Mouse (Mus musculus) spleen, adult 2 months (tissue): Measurements from ENCODE around the gene Eya3. TPM values are rescaled to one million over a fixed set of nuclear protein-coding genes. Genes with fewer than 3 reads are reported as not detected.
"Not testable (repeated sequence)": the region's sequence is repeated elsewhere in the genome, so short reads cannot be mapped to it uniquely, and the experiment has no call there.

Experiments used
- DNase-seq, 2 experiments: peaks; one replicate each; pipeline versions ENCODE4 v3.0.0 to v3.0.0-alpha.2; 2012 to 2021; ENCODE audit warnings: low spot score in 2 of 2, low read depth in 1 of 2
- H3K27ac ChIP-seq: fragments of 200-500 bp; 2 replicates; pipeline ENCODE4 v1.5.1; 2012; ENCODE audit warnings: low read length, inconsistent platforms; ENCODE audit not compliant: insufficient read depth
- H3K27me3 ChIP-seq: fragments of 200-500 bp; 2 replicates; pipeline ENCODE4 v1.6.1; 2012; ENCODE audit warnings: mild to moderate bottlenecking, moderate library complexity, low read length, inconsistent platforms; ENCODE audit not compliant: control insufficient read depth, insufficient read depth
- H3K36me3 ChIP-seq: fragments of 200-500 bp; 2 replicates; pipeline ENCODE4 v1.6.1; 2012; ENCODE audit warnings: mild to moderate bottlenecking, low read length, inconsistent platforms; ENCODE audit not compliant: control insufficient read depth, insufficient read depth
- H3K4me1 ChIP-seq: fragments of 200-500 bp; 2 replicates; pipeline ENCODE4 v1.6.1; 2011; ENCODE audit warnings: inconsistent platforms; ENCODE audit not compliant: control insufficient read depth, insufficient read depth, insufficient read length
- H3K4me3 ChIP-seq: fragments of 200-500 bp; 2 replicates; pipeline ENCODE4 v1.5.1; 2011; ENCODE audit warnings: mild to moderate bottlenecking, inconsistent platforms; ENCODE audit not compliant: insufficient read depth, insufficient read length; ENCODE audit errors: extremely low read depth
- CTCF ChIP-seq: fragments of 200-500 bp; IDR thresholded peaks from 2 replicates; pipeline ENCODE4 v1.5.1; 2011; ENCODE audit warnings: mild to moderate bottlenecking, inconsistent platforms; ENCODE audit not compliant: insufficient read depth, insufficient read length, insufficient replicate concordance; ENCODE audit errors: extremely low read depth
- POLR2A ChIP-seq: fragments of 200-500 bp; IDR thresholded peaks from 2 replicates; pipeline ENCODE4 v1.6.1; 2011; ENCODE audit warnings: low read depth, low read length, inconsistent platforms
- WGBS: fragments of 180-500 bp; shearing (Covaris S2); methylation state at CpG from one replicate; pipeline ENCODE4 v1.1.7; 2018; 5-methylcytosine and 5-hydroxymethylcytosine counted together
- polyA plus RNA-seq: library from polyadenylated mRNA; depleted of rRNA; stranded (reverse); fragments of >200 nt; gene quantifications from 2 replicates; pipeline ENCODE4 v1.2.3, GENCODE M21; 2012

The Eya3 gene
- polyA plus RNA-seq, 1 experiment: 22.0 TPM

DNA sequence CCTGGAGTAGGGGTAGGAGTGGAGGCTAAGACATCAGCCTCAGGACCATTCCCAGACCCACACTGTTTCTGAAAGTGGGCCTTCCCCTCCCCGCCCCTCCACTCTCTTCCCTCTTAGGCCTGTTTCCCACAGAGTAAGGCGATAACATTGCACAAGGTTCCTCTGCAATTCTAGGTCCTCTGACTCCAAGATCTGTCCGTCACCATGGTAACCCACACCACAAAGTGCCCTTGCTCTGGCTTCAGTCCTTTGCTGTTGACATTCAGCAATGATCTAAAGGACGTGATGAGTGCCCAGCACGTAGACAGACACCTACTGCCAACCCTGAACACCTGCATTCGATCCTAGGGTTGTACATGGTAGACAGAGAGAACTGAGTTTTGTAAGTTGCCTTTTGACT, 114.2 kb downstream of the Eya3 start:
- WGBS: 65% methylated on average over 6 of the region's 6 CpGs
- Histone ChIP-seq H3K4me3 (no peak overlapping the region), H3K4me1 (peaks cover 6% of the 10 kb centered on the region; the same call in 1 of the 2 replicates), H3K27me3 (peaks cover 12% of the 10 kb centered on the region), H3K27ac (no peak overlapping the region), H3K36me3 (no peaks in the 10 kb centered on the region)
- no peak for TF ChIP-seq POLR2A
- TF ChIP-seq CTCF: no peak
- no peak for DNase-seq

DNA sequence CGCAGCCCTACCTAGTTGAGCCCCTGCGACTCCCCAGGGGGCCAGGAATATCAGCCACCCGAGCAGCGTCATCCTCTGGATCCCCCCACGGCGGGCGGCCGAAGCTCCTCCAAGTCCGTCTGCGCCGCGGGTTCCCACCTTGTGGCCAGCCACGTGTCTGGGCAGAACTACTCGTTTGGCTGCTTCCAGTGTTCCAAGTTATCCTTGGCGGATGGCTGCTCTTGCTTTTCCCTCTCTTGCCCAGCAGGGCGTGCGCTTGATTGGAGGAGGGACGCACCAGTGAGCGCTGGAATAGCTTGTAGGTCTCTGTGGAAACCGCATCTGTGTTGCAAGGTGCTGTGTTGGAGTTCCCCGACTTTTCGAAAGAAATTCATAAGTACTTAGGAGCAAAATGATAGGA, 118.2 kb downstream of the Eya3 start, which contains the start of gene Smpdl3b:
TSS of gene Smpdl3b (minus strand) at position 279 of the 400 bp plus-strand sequence.
- Histone ChIP-seq H3K36me3 (no peaks in the 10 kb centered on the region), H3K4me1 (peaks cover 7% of the 10 kb centered on the region), H3K27me3 (peaks cover 12% of the 10 kb centered on the region), H3K4me3 (peak within 1 kb of the TSS; percentile 55), H3K27ac (no peak within 1 kb of the TSS)
- DNase-seq: no peak
- TF ChIP-seq POLR2A: no peak
- no peak for TF ChIP-seq CTCF
- WGBS: 1% methylated on average over 22 of the region's 22 CpGs

DNA sequence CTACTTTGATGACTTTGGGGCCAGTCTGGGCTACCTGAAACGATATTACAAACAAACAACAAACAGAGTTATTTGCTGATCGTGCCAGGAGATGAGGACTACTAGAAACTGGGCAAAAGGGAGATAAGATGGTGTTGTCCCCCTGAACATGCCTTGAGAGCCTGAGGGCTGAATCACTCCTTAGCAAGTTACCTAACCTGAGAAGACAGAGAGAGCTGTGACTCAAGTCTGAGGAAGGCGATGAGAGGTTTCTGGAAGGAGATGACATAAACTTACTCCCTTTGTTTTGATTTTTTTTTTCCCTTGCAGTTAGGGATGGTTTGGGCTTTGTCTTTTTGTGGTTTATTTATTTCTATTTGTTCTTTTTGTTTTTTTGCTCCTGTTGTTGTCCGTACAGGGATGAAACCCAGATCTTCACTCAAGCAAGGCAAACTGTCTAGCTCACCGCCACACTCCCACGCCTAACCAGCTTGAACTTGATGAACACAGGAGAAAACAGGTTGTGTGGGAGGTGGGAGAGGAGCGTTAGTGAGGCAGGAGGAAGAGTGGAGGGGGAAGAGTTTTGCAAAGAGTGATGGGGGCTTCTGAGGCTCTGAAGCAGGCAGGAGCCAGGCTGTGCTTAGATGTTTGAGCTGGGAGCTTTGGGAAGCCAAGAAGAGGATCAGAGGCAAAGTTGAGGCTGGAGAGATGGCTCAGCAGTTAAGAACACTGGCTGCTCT, 119.0 kb downstream of the Eya3 start:
- 77% methylated on average over 7 of the region's 7 CpGs for WGBS

DNA sequence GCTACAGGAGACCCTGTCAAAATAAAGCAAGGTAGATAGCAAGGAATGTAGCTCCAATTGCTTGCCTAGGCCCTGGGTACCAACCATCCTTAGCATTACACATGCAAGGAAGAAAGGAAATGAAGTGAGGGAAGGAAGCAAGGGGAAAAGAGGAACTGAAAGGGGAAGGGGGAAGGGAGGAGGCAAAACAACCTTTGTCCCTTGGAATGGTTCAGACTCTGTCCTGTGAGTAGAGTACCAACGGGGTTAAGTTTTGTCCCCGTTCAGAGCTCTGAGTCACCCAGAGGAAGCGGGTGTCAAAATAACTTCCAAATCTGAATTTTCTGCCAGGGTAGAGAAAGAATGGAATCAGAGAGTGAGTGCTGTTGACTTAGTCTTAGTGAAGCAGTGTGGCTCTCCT, 121.5 kb downstream of the Eya3 start:
- peaks cover 7% of the 10 kb centered on the region for H3K4me1 ChIP-seq
- no peaks in the 10 kb centered on the region for H3K36me3 ChIP-seq
- H3K4me3 ChIP-seq: no peak overlapping the region
- peaks cover 12% of the 10 kb centered on the region for H3K27me3 ChIP-seq
- no peak overlapping the region for H3K27ac ChIP-seq
- WGBS: 24% methylated on average over 3 of the region's 3 CpGs
- TF ChIP-seq CTCF (no peak), POLR2A (no peak)
- no peak for DNase-seq

More for the DNA sequence above, 119.0 kb downstream of the Eya3 start:
- Histone ChIP-seq H3K36me3 (no peaks in the 10 kb centered on the region), H3K27me3 (peaks cover 12% of the 10 kb centered on the region), H3K27ac (no peak overlapping the region), H3K4me3 (no peak overlapping the region), H3K4me1 (peaks cover 7% of the 10 kb centered on the region)
- TF ChIP-seq POLR2A: no peak
- TF ChIP-seq CTCF: no peak
- DNase-seq: no peak

DNA sequence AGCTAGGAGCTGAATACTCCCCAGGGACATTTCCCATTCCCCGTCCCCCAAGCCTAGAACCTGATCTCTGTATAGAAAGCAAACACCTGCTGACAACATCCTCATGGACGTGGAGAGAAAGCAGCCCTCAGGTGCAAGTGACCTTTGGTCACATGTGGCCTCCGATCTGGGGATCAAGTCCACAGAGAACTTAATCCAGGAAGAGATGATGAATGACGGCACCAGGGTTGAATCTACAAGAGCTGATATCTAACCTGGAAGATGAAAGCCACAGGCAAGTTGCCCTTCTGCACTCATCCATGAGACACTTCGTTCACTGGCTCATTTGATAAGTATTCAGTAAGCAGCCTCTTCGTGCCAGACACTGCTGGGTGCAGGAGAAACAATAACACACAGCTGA, 123.8 kb downstream of the Eya3 start:
- Histone ChIP-seq H3K36me3 (no peaks in the 10 kb centered on the region), H3K27me3 (0 out of 2 replicates have a peak, but pooled peaks cover 1% of the 10 kb centered on the region), H3K4me1 (peaks cover 5% of the 10 kb centered on the region), H3K27ac (no peak overlapping the region), H3K4me3 (no peak overlapping the region)
- 89% methylated on average over 6 of the region's 6 CpGs for whole genome bisulfite sequencing
- TF ChIP-seq POLR2A (no peak), CTCF (no peak)
- no peak for DNase-seq

DNA sequence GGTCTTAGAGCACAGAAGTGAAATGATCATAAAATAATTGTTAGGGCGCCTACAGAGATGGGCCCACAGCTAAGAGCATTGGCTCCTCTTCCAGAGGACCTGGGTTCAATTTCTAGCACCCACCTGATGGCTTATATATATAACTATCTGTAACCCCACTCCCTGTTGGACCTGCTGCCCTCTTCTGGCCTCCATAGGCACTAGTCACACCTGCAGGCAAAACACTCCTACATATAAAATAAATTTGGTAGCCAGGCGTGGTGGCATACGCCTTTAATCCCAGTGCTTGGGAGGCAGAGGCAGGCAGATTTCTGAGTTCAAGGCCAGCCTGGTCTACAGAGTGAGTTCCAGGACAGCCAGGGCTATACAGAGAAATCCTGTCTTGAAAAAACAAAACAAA, 124.3 kb downstream of the Eya3 start:
- not testable (repeated sequence) for H3K27me3 ChIP-seq, H3K4me1 ChIP-seq, H3K27ac ChIP-seq, H3K36me3 ChIP-seq, H3K4me3 ChIP-seq, DNase-seq
- 89% methylated on average over 3 of the region's 3 CpGs for WGBS

DNA sequence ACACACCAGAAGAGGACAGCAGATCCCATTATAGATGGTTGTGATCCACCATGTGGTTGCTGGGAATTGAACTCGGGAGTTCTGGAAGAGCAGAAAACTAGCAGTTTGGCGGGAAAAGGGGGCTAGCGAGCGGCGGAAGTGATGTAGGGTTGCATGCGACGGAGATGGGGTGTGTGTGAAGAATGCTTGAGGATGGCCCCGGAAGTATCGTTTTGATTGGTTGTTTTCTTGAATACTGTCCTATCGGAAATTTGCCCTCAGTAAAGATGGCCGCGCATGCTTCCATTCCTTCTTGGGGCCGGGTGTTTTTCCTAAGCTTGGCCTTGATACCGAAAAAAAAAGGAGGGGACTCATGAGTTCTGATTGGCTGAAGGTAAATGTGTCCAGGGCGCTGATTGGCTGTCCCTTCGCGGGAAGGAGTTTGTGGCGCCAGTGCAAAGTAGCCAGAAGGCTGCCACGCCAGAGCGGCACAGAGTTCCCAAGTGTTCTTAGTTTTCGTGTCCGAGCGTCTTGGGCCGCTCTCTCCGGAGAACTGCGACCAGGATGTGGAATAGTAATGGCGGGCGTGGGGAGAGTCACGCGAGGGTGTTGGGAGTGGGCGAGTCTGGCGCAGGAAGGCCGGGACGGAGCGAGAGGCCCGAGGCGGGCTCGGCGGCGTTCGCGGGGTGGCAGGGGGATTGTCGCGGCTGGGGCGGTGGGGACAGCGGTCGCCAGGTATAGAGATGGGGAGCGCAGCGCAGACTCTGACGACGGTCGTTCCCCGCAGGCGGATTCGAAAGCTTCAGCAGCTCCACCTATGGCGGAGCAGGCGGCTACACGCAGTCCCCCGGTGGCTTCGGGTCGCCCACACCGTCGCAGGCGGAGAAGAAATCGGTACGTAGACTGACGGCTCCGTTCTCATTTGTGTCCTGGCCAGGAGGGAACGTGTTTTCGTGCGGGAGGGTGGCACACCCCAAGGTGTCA, 129.4 kb downstream of the Eya3 start, which contains the start of gene Rpa2:
TSS of gene Rpa2 (plus strand) at position 419 of the 963 bp plus-strand sequence.
- DNase-seq: peak; percentile 98 to 100
- Histone ChIP-seq H3K27ac (peak within 1 kb of the TSS; percentile 75), H3K4me3 (peak within 1 kb of the TSS; percentile 89), H3K4me1 (no peaks in the 10 kb centered on the region), H3K27me3 (no peaks in the 10 kb centered on the region), H3K36me3 (peaks cover 12% of the 10 kb centered on the region)
- WGBS: under 1% methylated on average over 71 of the region's 71 CpGs
- TF ChIP-seq POLR2A (no peak), CTCF (no peak)
